Mouse (Mus musculus) CD4-positive, CD25-positive, alpha-beta regulatory T cell, adult 2 months (primary cell): Measurements from ENCODE around the gene Slc43a1.
"Not testable (repeated sequence)": the region's sequence is repeated elsewhere in the genome, so short reads cannot be mapped to it uniquely, and the experiment has no call there.

ENCODE experiments used
- DNase-seq: peaks from one replicate; pipeline ENCODE4 v3.0.0-alpha.2; 2012; ENCODE audit warnings: low read depth, low spot score

Slc43a1 gene

DNA sequence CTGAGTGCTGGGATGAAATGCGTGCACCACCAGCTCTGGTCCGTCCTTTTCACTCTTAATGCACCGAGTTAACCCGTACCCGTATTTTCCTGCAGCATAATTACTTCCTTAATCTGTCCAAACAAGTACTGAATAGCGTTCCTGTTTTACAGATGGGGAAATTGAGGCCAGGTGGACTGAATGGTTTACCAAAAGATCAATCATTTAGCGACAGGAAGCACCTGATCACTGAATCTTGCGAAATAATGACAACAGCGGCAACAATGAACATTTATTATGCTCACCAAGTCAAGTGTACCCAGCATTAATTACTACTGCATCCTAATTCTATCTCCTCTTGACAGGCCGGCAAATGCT lies at the start of gene Slc43a1:
Gene Slc43a1 (plus strand): TSS at position 258 of the 357 bp plus-strand sequence.
- no peak for DNase-seq

- DNase-seq: no peak
These were observed 48.2 kb upstream of the Slc43a1 start for GRCm38 (mm10) chr2:84790418-84790817.

DNA sequence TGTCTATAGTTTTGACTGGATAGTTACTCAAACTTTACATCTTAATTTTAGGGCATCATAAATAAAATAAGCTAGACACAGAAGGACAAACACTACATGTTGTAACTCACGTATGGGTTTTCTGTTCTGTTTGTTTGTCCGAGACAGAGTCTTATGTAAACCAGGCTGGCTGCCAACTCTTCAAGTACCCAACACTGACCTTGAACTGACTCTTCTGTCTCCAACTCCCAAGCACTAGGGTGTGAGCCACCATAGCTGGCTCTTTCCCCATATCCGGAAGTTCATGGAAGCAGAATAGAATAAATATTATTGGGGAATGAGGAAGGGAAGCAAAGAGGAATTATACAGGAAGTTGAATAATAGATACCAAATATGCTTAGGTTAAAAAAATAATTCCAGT lies 46.1 kb upstream of the Slc43a1 start:
- DNase-seq: no peak

- no peak for DNase-seq
These were observed 45.5 kb upstream of the Slc43a1 start for GRCm38 (mm10) chr2:84793154-84793553.

GRCm38 (mm10) chr2:84793871-84794270 lies 44.8 kb upstream of the Slc43a1 start:
- DNase-seq: no peak

- DNase-seq: peak; percentile 83
These were observed 40.7 kb upstream of the Slc43a1 start for GRCm38 (mm10) chr2:84797833-84798492.

- DNase-seq: peak; percentile 75
These were observed 40.1 kb upstream of the Slc43a1 start, which contains the start of gene Ube2l6 for GRCm38 (mm10) chr2:84798493-84798921. Gene Ube2l6, plus strand, starts transcription at chr2:84798828.

- DNase-seq: peak; percentile 87
These were observed 39.5 kb upstream of the Slc43a1 start for GRCm38 (mm10) chr2:84799041-84799561.

- DNase-seq: peak; percentile 31
These were observed 38.3 kb upstream of the Slc43a1 start for GRCm38 (mm10) chr2:84800304-84800703.

GRCm38 (mm10) chr2:84801223-84801622 lies 37.4 kb upstream of the Slc43a1 start:
- DNase-seq: not testable (repeated sequence)

GRCm38 (mm10) chr2:84803963-84804362 lies 34.7 kb upstream of the Slc43a1 start:
- no peak for DNase-seq

GRCm38 (mm10) chr2:84806546-84806945 lies 32.1 kb upstream of the Slc43a1 start:
- no peak for DNase-seq

DNA sequence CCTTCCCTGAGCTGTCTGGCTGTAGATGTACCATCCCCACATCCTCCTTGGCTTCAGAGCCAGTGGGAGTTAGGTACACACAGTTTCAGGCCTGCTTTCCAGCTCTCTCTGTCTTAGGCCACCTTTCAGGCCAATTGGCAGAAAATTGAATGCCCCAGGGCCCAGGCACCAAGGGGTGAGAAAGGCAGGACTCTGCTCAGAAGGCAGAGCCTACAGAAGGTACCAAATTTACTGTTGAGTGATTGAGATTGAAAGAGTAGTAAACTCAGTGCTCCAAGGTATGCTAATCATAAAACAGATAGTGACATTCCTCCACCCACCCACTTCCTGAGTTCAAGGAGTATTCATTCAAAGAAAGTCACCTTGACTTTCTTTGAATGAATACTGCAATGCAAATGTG lies 29.3 kb upstream of the Slc43a1 start:
- DNase-seq: no peak

- no peak for DNase-seq
These were observed 28.1 kb upstream of the Slc43a1 start for GRCm38 (mm10) chr2:84810526-84810885.

DNA sequence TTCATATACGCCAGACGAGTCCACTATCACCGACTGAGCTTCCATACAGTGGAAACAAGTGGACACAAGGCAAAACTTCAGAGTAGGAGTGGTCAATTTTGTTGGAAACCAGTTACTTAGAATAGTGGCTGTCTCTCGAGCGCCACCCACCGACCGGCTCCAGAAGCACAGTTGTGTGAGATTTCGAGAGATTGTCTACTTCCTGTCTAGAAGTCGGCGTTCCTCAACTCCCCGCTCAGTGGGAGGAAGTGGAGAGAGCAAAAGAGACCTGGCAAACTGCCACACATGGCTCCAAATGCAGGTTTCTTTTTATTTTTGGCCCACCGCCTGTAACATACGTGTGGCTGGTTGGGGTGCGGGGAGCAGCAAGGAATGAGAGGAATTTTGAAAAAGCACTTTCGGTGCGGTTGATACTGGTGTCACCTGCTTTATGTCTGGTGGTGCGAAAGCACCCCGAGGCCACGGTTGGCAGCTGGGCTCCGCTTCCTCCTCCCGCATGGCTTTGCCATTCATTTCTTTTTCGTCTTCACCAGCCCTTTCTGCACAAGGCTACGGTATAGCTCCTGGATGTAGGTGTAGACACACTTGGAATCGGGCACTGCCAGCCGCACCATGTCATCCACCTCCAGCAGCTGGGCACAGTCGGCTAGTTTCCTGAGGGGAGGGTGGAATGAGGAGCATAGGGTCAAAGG lies 27.6 kb upstream of the Slc43a1 start:
- peak; percentile 85 for DNase-seq

DNA sequence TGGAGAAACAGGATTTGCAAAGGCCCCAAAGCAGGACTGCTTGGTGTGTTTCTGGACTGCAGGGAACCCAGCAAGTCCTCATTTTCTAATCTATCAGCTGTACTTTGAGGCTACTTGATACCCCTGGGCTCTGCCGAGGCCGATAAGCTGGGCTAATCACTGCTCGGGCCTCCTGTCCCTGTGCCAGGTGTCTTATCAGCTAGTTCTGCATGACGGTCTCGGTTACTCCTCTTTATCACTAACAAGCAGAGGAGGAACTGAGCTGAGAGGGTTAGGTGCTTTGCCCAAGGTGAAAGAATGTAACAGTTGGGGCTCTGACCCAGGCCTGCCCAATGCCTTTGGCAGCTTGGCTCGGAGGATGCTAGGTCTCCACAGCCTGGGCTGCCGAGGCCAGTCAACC lies 26.8 kb upstream of the Slc43a1 start:
- DNase-seq: no peak

DNA sequence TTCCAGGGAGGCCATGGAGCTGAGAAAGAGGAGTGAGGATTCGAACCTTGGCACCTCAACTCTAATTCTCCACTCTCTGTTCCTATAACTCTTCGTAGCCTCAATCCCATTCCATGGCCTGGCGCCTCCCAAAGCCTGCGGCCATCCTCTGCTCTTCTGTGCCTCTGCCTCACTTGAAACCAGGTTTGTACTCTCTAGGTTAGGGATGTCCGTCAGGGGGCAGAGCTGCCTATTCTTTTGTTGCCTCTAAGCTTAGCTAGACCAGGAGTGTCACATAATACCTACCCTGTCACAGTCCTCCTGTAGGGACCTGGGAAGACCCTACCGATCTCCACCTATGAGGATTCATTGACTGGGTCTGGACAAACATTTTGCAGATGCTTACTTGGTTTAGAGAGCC lies 26.0 kb upstream of the Slc43a1 start:
- no peak for DNase-seq

- DNase-seq: no peak
These were observed 18.8 kb upstream of the Slc43a1 start for GRCm38 (mm10) chr2:84819861-84820260.

GRCm38 (mm10) chr2:84822552-84822951 lies 16.1 kb upstream of the Slc43a1 start, which contains the start of gene Smtnl1:
Gene Smtnl1, minus strand, starts transcription at chr2:84822652.
- DNase-seq: no peak

DNA sequence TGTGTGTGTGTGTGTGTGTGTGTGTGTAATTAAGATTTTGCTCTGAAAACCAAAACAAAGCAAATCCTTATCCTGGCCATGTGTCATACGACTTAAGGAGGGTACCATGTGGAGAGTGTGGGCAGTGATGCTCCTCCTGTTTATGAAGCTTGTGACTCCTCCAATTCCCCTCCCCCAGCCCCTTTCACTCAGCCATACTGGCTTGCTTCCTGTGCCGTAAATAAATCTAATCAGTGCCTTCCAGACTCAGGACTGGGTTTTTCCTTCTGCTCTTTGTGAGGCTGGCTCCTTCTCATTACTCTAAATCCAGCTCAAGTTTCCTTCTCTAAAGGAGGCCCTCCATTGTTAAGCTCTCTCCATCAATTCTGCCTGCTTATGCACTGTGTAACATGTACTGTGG lies 15.4 kb upstream of the Slc43a1 start:
- DNase-seq: no peak

DNA sequence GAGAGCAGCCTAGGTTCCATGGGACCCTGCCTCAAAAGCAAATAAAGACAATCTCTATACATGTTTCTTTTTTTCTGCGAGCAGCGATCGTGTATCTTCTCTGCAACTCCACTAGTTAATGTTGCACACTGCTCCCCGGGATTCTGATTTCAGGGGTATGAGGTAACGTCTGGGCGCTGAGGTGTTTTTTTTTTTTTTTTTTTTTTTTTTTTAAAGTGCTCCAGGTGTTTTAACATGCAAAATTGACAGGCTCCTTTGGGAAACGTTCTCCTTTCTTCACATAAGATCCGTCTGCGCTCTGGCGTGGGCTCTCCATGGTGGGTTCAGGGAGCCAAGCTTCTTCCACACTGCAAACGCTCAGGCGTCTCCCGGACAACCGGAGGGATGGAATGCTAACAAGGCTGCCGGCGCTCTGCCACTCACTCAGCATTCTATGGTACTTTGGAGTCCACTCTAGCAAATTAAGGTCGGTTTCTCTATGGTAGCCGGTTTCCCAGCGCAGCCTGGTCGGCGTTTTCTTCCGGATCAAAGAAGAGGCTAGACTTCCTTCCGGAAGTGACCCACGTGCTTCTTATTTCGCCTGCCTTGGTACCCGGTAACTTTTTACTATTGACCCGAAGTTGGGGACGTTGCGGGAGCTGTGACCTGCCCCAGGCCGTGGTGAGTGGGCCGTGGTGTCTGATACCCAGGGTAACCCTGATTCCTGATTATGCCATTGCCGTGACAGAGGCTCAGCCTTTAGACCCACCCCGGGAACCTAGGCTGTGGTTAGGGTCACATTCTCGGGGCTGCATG lies 12.0 kb upstream of the Slc43a1 start, which contains the start of gene Timm10:
Gene Timm10 (plus strand): TSS at position 510 of the 795 bp plus-strand sequence.
- peak; percentile 86 for DNase-seq

DNA sequence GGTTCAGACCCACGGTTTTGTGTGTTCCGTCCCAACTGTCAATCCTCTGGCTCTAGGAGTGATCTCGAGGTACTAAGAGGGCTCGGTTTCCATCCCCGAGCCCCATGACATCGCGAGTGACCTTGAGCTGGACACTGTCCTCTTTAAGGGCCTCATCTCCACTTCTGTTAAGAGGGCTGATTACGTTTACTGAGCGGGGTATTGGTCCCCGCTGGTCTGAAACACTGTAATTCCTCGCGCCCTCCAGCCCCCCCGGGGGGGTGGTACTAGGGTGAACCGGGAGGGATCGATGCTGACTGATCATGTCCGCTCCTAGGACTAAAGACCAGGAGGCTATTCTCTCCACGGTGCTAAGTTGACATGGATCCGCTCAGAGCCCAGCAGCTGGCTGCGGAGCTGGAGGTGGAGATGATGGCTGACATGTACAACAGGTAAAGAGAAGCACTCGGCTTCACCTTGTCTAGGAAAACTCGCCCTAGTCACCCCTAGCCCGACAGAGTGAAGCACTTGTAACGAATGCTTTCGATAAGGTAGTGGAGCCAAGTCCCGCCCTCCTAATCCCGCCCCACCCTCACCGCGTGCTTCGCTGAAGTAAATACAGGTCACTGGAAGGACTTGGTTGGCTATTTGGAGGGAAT lies 11.2 kb upstream of the Slc43a1 start:
- peak; percentile 40 for DNase-seq
